Mouse (Mus musculus) embryonic facial prominence, embryonic 10.5 days (tissue): Measurements from ENCODE around the gene Cdc42ep1. TPM values are rescaled to one million over a fixed set of nuclear protein-coding genes. Genes with fewer than 3 reads are reported as not detected.
"Not testable (repeated sequence)": the region's sequence is repeated elsewhere in the genome, so short reads cannot be mapped to it uniquely, and the experiment has no call there.

Source experiments
- DNase-seq: peaks from one replicate; pipeline ENCODE4 v3.0.0-alpha.2; 2017; ENCODE audit warnings: low spot score
- H3K27ac ChIP-seq: fragments of 300-500 bp; sonication (generic); replicated peaks from 2 replicates; pipeline ENCODE4 v1.5.1; 2016; ENCODE audit warnings: mild to moderate bottlenecking
- H3K27me3 ChIP-seq: fragments of 300-500 bp; sonication (generic); replicated peaks from 2 replicates; pipeline ENCODE4 v1.6.1; 2016; ENCODE audit warnings: low read depth, mild to moderate bottlenecking; ENCODE audit not compliant: poor library complexity, severe bottlenecking
- H3K36me3 ChIP-seq: fragments of 300-500 bp; sonication (generic); replicated peaks from 2 replicates; pipeline ENCODE4 v1.6.1; 2016; ENCODE audit warnings: mild to moderate bottlenecking, moderate library complexity
- H3K4me1 ChIP-seq: fragments of 300-500 bp; sonication (generic); 2 replicates; pipeline ENCODE4 v1.6.1; 2016
- H3K4me3 ChIP-seq: fragments of 300-500 bp; sonication (generic); 2 replicates; pipeline ENCODE4 v1.5.1; 2016; ENCODE audit warnings: mild to moderate bottlenecking, moderate library complexity
- H3K9me3 ChIP-seq: fragments of 300-500 bp; sonication (generic); 2 replicates; pipeline ENCODE4 v1.6.1; 2016; ENCODE audit warnings: mild to moderate bottlenecking
- WGBS: fragments of 180-500 bp; shearing (Covaris S2); methylation state at CpG from one replicate; pipeline ENCODE4 v1.1.7; 2016; 5-methylcytosine and 5-hydroxymethylcytosine counted together
- polyA plus RNA-seq: library from polyadenylated mRNA; unstranded; fragments of >200 nt; fragmentation: Nextera tagmentation; extraction: Ambion mirVana; gene quantifications from 2 replicates; pipeline ENCODE4 v1.2.1, GENCODE M21; 2016

Gene Cdc42ep1
- polyA plus RNA-seq, 1 experiment from 2014 or later = 20.8 TPM

- H3K4me1 ChIP-seq = peaks cover 79% of the 10 kb centered on the region
- H3K36me3 ChIP-seq = peaks cover 11% of the 10 kb centered on the region
- peak overlapping the region; percentile 71 for H3K4me3 ChIP-seq
- H3K9me3 ChIP-seq = no peaks in the 10 kb centered on the region
- peak; percentile 36 for DNase-seq
- peak overlapping the region; percentile 90 for H3K27ac ChIP-seq
- H3K27me3 ChIP-seq = peaks cover 39% of the 10 kb centered on the region
- 34% methylated on average over 21 of the region's 21 CpGs for WGBS
Observed at GRCm38 (mm10) chr15:78843581-78844469, 1.4 kb downstream of the Cdc42ep1 start.

GRCm38 (mm10) chr15:78844791-78845190, 2.4 kb downstream of the Cdc42ep1 start:
- Histone ChIP-seq H3K9me3 (no peaks in the 10 kb centered on the region), H3K27me3 (peaks cover 39% of the 10 kb centered on the region), H3K4me1 (peaks cover 75% of the 10 kb centered on the region), H3K36me3 (peaks cover 17% of the 10 kb centered on the region), H3K27ac (peak overlapping the region; percentile 90; the same call in 1 of the 2 replicates), H3K4me3 (peak overlapping the region; percentile 71; the same call in 1 of the 2 replicates)
- WGBS = 31% methylated on average over 9 of the region's 9 CpGs
- DNase-seq = peak; percentile 40

- no peaks in the 10 kb centered on the region for H3K9me3 ChIP-seq
- peak overlapping the region; percentile 26 for H3K27ac ChIP-seq
- H3K4me1 ChIP-seq = peaks cover 75% of the 10 kb centered on the region
- DNase-seq = peak; percentile 13
- peaks cover 18% of the 10 kb centered on the region for H3K36me3 ChIP-seq
- peaks cover 39% of the 10 kb centered on the region for H3K27me3 ChIP-seq
- 70% methylated on average over 11 of the region's 11 CpGs for WGBS
- no peak overlapping the region for H3K4me3 ChIP-seq
Observed at GRCm38 (mm10) chr15:78845321-78845720, 2.9 kb downstream of the Cdc42ep1 start.

GRCm38 (mm10) chr15:78845867-78846266, 3.4 kb downstream of the Cdc42ep1 start:
- WGBS = 84% methylated on average over 8 of the region's 8 CpGs
- peaks cover 37% of the 10 kb centered on the region for H3K27me3 ChIP-seq
- H3K36me3 ChIP-seq = peaks cover 18% of the 10 kb centered on the region
- peaks cover 75% of the 10 kb centered on the region for H3K4me1 ChIP-seq
- no peak for DNase-seq
- no peak overlapping the region for H3K4me3 ChIP-seq
- peak overlapping the region; percentile 26 for H3K27ac ChIP-seq
- no peaks in the 10 kb centered on the region for H3K9me3 ChIP-seq

- Histone ChIP-seq H3K9me3 (no peaks in the 10 kb centered on the region), H3K36me3 (peaks cover 18% of the 10 kb centered on the region), H3K27ac (0 out of 2 replicates have a peak overlapping the region, but pooled peaks have one; percentile 26), H3K27me3 (peaks cover 32% of the 10 kb centered on the region), H3K4me3 (no peak overlapping the region), H3K4me1 (peaks cover 75% of the 10 kb centered on the region)
- 78% methylated on average over 8 of the region's 8 CpGs for WGBS
- no peak for DNase-seq
Observed at GRCm38 (mm10) chr15:78846352-78846751, 3.9 kb downstream of the Cdc42ep1 start.

GRCm38 (mm10) chr15:78846805-78847204, 4.4 kb downstream of the Cdc42ep1 start:
- H3K4me3 ChIP-seq, H3K9me3 ChIP-seq, DNase-seq, H3K27ac ChIP-seq: not testable (repeated sequence)
- H3K36me3 ChIP-seq = peaks cover 18% of the 10 kb centered on the region
- H3K27me3 ChIP-seq = peaks cover 28% of the 10 kb centered on the region
- peaks cover 75% of the 10 kb centered on the region for H3K4me1 ChIP-seq
- 89% methylated on average over 7 of the region's 7 CpGs for WGBS

- WGBS = 33% methylated on average over 5 of the region's 5 CpGs
- DNase-seq = peak; percentile 85
- Histone ChIP-seq H3K36me3 (peaks cover 18% of the 10 kb centered on the region), H3K4me3 (no peak overlapping the region), H3K4me1 (peaks cover 61% of the 10 kb centered on the region), H3K9me3 (no peaks in the 10 kb centered on the region), H3K27ac (no peak overlapping the region), H3K27me3 (peaks cover 17% of the 10 kb centered on the region)
Observed at GRCm38 (mm10) chr15:78848467-78848866, 6.0 kb downstream of the Cdc42ep1 start.

GRCm38 (mm10) chr15:78849485-78849884, 7.1 kb downstream of the Cdc42ep1 start:
- 0 out of 2 replicates have a peak overlapping the region, but pooled peaks have one; percentile 10 for H3K27ac ChIP-seq
- H3K27me3 ChIP-seq = peaks cover 6% of the 10 kb centered on the region
- H3K4me1 ChIP-seq = peaks cover 50% of the 10 kb centered on the region
- H3K9me3 ChIP-seq = no peaks in the 10 kb centered on the region
- 86% methylated on average over 12 of the region's 12 CpGs for WGBS
- H3K4me3 ChIP-seq = 0 out of 2 replicates have a peak overlapping the region, but pooled peaks have one; percentile 8
- DNase-seq = no peak
- peaks cover 18% of the 10 kb centered on the region for H3K36me3 ChIP-seq

- DNase-seq = no peak
- peaks cover 43% of the 10 kb centered on the region for H3K4me1 ChIP-seq
- H3K9me3 ChIP-seq = no peaks in the 10 kb centered on the region
- no peak overlapping the region for H3K4me3 ChIP-seq
- H3K27me3 ChIP-seq = 0 out of 2 replicates have a peak, but pooled peaks cover 5% of the 10 kb centered on the region
- peaks cover 18% of the 10 kb centered on the region for H3K36me3 ChIP-seq
- WGBS = 67% methylated on average over 15 of the region's 15 CpGs
- peak overlapping the region; percentile 1; the same call in 1 of the 2 replicates for H3K27ac ChIP-seq
Observed at GRCm38 (mm10) chr15:78850059-78850824, 7.8 kb downstream of the Cdc42ep1 start.

GRCm38 (mm10) chr15:78850944-78851343, 8.5 kb downstream of the Cdc42ep1 start:
- Histone ChIP-seq H3K36me3 (peaks cover 18% of the 10 kb centered on the region), H3K4me1 (peaks cover 36% of the 10 kb centered on the region), H3K9me3 (no peaks in the 10 kb centered on the region), H3K4me3 (no peak overlapping the region), H3K27me3 (0 out of 2 replicates have a peak, but pooled peaks cover 8% of the 10 kb centered on the region), H3K27ac (no peak overlapping the region)
- no peak for DNase-seq
- 72% methylated on average over 6 of the region's 6 CpGs for WGBS

- WGBS = 17% methylated on average over 13 of the region's 13 CpGs
- DNase-seq = peak; percentile 92
- Histone ChIP-seq H3K4me3 (0 out of 2 replicates have a peak overlapping the region, but pooled peaks have one; percentile 17), H3K27ac (no peak overlapping the region), H3K4me1 (peaks cover 31% of the 10 kb centered on the region), H3K36me3 (peaks cover 18% of the 10 kb centered on the region), H3K9me3 (no peaks in the 10 kb centered on the region), H3K27me3 (0 out of 2 replicates have a peak, but pooled peaks cover 8% of the 10 kb centered on the region)
Observed at GRCm38 (mm10) chr15:78851505-78852153, 9.2 kb downstream of the Cdc42ep1 start.
